Mouse (Mus musculus) liver, embryonic 14.5 days (tissue): ENCODE data around the gene Slc2a3. TPM values are rescaled to one million over a fixed set of nuclear protein-coding genes. Genes with fewer than 3 reads are reported as not detected.
"Not testable (repeated sequence)": the region's sequence is repeated elsewhere in the genome, so short reads cannot be mapped to it uniquely, and the experiment has no call there.

Source experiments
- ATAC-seq: fragments of 200-750 bp; cut with Nextera tagmentation; 2 replicates; pipeline ENCODE4 v1.8.0; 2017; ENCODE audit warnings: moderate number of reproducible peaks, mild to moderate bottlenecking, moderate library complexity; ENCODE audit not compliant: insufficient read depth
- DNase-seq, 3 experiments: peaks; one replicate each; pipeline ENCODE4 v3.0.0-alpha.2; 2012 to 2013; ENCODE audit warnings: low read depth in 3 of 3, low spot score in 3 of 3
- H3K27ac ChIP-seq: fragments of 300-500 bp; sonication (generic); 2 replicates; pipeline ENCODE4 v1.5.1; 2014; ENCODE audit warnings: moderate library complexity, mild to moderate bottlenecking, control low read depth, inconsistent platforms
- H3K27me3 ChIP-seq: fragments of 300-500 bp; sonication (generic); 2 replicates; pipeline ENCODE4 v1.6.1; 2014; ENCODE audit warnings: mild to moderate bottlenecking, low read length, moderate library complexity; ENCODE audit not compliant: control insufficient read depth, insufficient read depth
- H3K36me3 ChIP-seq: fragments of 300-500 bp; sonication (generic); replicated peaks from 2 replicates; pipeline ENCODE4 v1.6.1; 2014; ENCODE audit warnings: low read depth; ENCODE audit not compliant: control insufficient read depth, insufficient read depth
- H3K4me1 ChIP-seq, 2 experiments: fragments of 200-500 bp in 1 of 2; fragments of 300-500 bp in 1 of 2; sonication (generic) in 1 of 2; replicated peaks; 2 replicates each; pipeline ENCODE4 v1.6.1; 2012 to 2014; ENCODE audit warnings: antibody characterized with exemption in 1 of 2, inconsistent platforms in 1 of 2, low read length in 1 of 2; ENCODE audit not compliant: control insufficient read depth in 2 of 2, insufficient read depth in 2 of 2
- H3K4me2 ChIP-seq: fragments of 300-500 bp; sonication (generic); 2 replicates; pipeline ENCODE4 v1.6.1; 2014; ENCODE audit warnings: low read depth, mild to moderate bottlenecking, control low read depth, moderate library complexity
- H3K4me3 ChIP-seq, 2 experiments: fragments of 200-500 bp in 1 of 2; fragments of 300-500 bp in 1 of 2; sonication (generic) in 1 of 2; 2 replicates each; pipeline ENCODE4 v1.5.1; 2012 to 2014; ENCODE audit warnings: low read depth in 2 of 2, low read length in 2 of 2, mild to moderate bottlenecking in 2 of 2, control low read depth in 1 of 2, inconsistent platforms in 1 of 2, moderate library complexity in 1 of 2; ENCODE audit not compliant: insufficient read depth in 1 of 2
- H3K9ac ChIP-seq: fragments of 300-500 bp; sonication (generic); replicated peaks from 2 replicates; pipeline ENCODE4 v1.6.1; 2014; ENCODE audit warnings: mild to moderate bottlenecking, control low read depth, moderate library complexity
- H3K9me3 ChIP-seq: fragments of 300-500 bp; sonication (generic); 2 replicates; pipeline ENCODE4 v1.6.1; 2016; ENCODE audit warnings: low read length, mixed read lengths; ENCODE audit not compliant: control insufficient read depth
- CTCF ChIP-seq: IDR thresholded peaks from 2 replicates; pipeline ENCODE4 v1.5.1; 2016; ENCODE audit warnings: antibody characterized with exemption, low read depth, control low read depth
- EP300 ChIP-seq: IDR thresholded peaks from 2 replicates; pipeline ENCODE4 v1.6.1; 2016; ENCODE audit warnings: antibody characterized with exemption, low read depth
- WGBS: fragments of 180-500 bp; shearing (Covaris S2); extraction: QIAGEN DNeasy Blood & Tissue Kit; methylation state at CpG from one replicate; pipeline ENCODE4 v1.1.7; 2014; ENCODE audit not compliant: insufficient replicate concordance; 5-methylcytosine and 5-hydroxymethylcytosine counted together
- polyA plus RNA-seq, 2 experiments: library from polyadenylated mRNA; depleted of rRNA in 1 of 2; stranded (reverse) in 1 of 2; unstranded in 1 of 2; fragments of >200 nt; fragmentation: Nextera tagmentation in 1 of 2; extraction: Ambion mirVana in 1 of 2; gene quantifications; 2 replicates each; pipeline versions ENCODE4 v1.2.1 to v1.2.3; 2012 to 2014

The Slc2a3 gene
- polyA plus RNA-seq, 2 experiments = 9.6 to 13.9 TPM

- Histone ChIP-seq H3K4me3 (no peak overlapping the region), H3K9ac (no peak overlapping the region), H3K9me3 (no peaks in the 10 kb centered on the region), H3K4me1 (peaks cover 0 to 2% of the 10 kb centered on the region in 2 experiments; a peak in 1 of 4 replicates), H3K27ac (no peak overlapping the region), H3K36me3 (no peaks in the 10 kb centered on the region), H3K4me2 (no peak overlapping the region), H3K27me3 (peaks cover 2% of the 10 kb centered on the region; the same call in 1 of the 2 replicates)
- ATAC-seq (no peak), DNase-seq (no peak)
- TF ChIP-seq EP300 = no peak
- no peak for TF ChIP-seq CTCF
- WGBS = 62% methylated on average over 12 of the region's 12 CpGs
Measured at GRCm38 (mm10) chr6:122706337-122706840, 95.1 kb downstream of the Slc2a3 start.

- 26% methylated on average over 1 of the region's 1 CpGs for WGBS
- no peak overlapping the region for H3K4me3 ChIP-seq
- ATAC-seq (no peak), DNase-seq (no peak)
- H3K4me2 ChIP-seq = no peak overlapping the region
- H3K27me3 ChIP-seq = peaks cover 2% of the 10 kb centered on the region; the same call in 1 of the 2 replicates
- no peak overlapping the region for H3K9ac ChIP-seq
- no peaks in the 10 kb centered on the region for H3K36me3 ChIP-seq
- TF ChIP-seq EP300 = no peak
- no peak for TF ChIP-seq CTCF
- no peaks in the 10 kb centered on the region for H3K9me3 ChIP-seq
- H3K27ac ChIP-seq = no peak overlapping the region
- H3K4me1 ChIP-seq = peaks cover 0 to 2% of the 10 kb centered on the region in 2 experiments; a peak in 1 of 4 replicates
Measured at GRCm38 (mm10) chr6:122703706-122704105, 97.7 kb downstream of the Slc2a3 start.

- no peak overlapping the region for H3K4me2 ChIP-seq
- no peak overlapping the region for H3K4me3 ChIP-seq
- H3K27ac ChIP-seq = no peak overlapping the region
- no peak for ATAC-seq
- WGBS = 17% methylated on average over 6 of the region's 6 CpGs
- H3K4me1 ChIP-seq = peaks cover 0 to 2% of the 10 kb centered on the region in 2 experiments; a peak in 1 of 4 replicates
- no peaks in the 10 kb centered on the region for H3K9me3 ChIP-seq
- no peak overlapping the region for H3K9ac ChIP-seq
- H3K27me3 ChIP-seq = peaks cover 2% of the 10 kb centered on the region; the same call in 1 of the 2 replicates
- TF ChIP-seq CTCF = no peak
- TF ChIP-seq EP300 = no peak
- DNase-seq = no peak
- no peaks in the 10 kb centered on the region for H3K36me3 ChIP-seq
Measured at GRCm38 (mm10) chr6:122703251-122703650, 98.2 kb downstream of the Slc2a3 start.

- 17% methylated on average over 20 of the region's 20 CpGs for WGBS
- DNase-seq = no peak
- Histone ChIP-seq H3K9me3 (no peaks in the 10 kb centered on the region), H3K27me3 (peaks cover 2% of the 10 kb centered on the region; the same call in 1 of the 2 replicates), H3K4me2 (peak overlapping the region; percentile 6), H3K4me3 (0 out of 4 replicates have a peak overlapping the region, but pooled peaks of 1 of the 2 experiments have one; percentile 9), H3K36me3 (no peaks in the 10 kb centered on the region), H3K4me1 (peaks cover 0 to 2% of the 10 kb centered on the region in 2 experiments; a peak in 1 of 4 replicates), H3K9ac (no peak overlapping the region), H3K27ac (no peak overlapping the region)
- ATAC-seq = no peak
- TF ChIP-seq CTCF = no peak
- no peak for TF ChIP-seq EP300
Measured at GRCm38 (mm10) chr6:122702480-122703124, 98.8 kb downstream of the Slc2a3 start.

GRCm38 (mm10) chr6:122701816-122702215 lies 99.6 kb downstream of the Slc2a3 start:
- ATAC-seq = no peak
- Histone ChIP-seq H3K27ac (no peak overlapping the region), H3K4me2 (no peak overlapping the region), H3K4me3 (no peak overlapping the region), H3K9me3 (no peaks in the 10 kb centered on the region), H3K4me1 (peaks cover 0 to 2% of the 10 kb centered on the region in 2 experiments; a peak in 1 of 4 replicates), H3K27me3 (no peaks in the 10 kb centered on the region), H3K36me3 (no peaks in the 10 kb centered on the region), H3K9ac (no peak overlapping the region)
- WGBS = 66% methylated on average over 5 of the region's 5 CpGs
- TF ChIP-seq CTCF (no peak), EP300 (no peak)
- no peak for DNase-seq

GRCm38 (mm10) chr6:122699628-122700027 lies 101.8 kb downstream of the Slc2a3 start:
- not testable (repeated sequence) for H3K27me3 ChIP-seq, DNase-seq, H3K27ac ChIP-seq, H3K4me1 ChIP-seq, ATAC-seq, H3K36me3 ChIP-seq, H3K9me3 ChIP-seq, H3K4me3 ChIP-seq, H3K9ac ChIP-seq, H3K4me2 ChIP-seq
- WGBS = 59% methylated on average over 2 of the region's 2 CpGs
